Mouse (Mus musculus) forebrain, embryonic 12.5 days (tissue): ENCODE measurements around the gene Pfdn5. TPM values are rescaled to one million over a fixed set of nuclear protein-coding genes. Genes with fewer than 3 reads are reported as not detected.

ENCODE experiments used
- ATAC-seq: fragments of 200-750 bp; cut with Nextera tagmentation; 2 replicates; pipeline ENCODE4 v1.8.0; 2017; ENCODE audit warnings: moderate TSS enrichment; ENCODE audit not compliant: low FRiP score
- H3K27ac ChIP-seq: fragments of 300-500 bp; sonication (generic); 2 replicates; pipeline ENCODE4 v1.5.1; 2016; ENCODE audit warnings: mild to moderate bottlenecking
- H3K27me3 ChIP-seq: fragments of 300-500 bp; sonication (generic); 2 replicates; pipeline ENCODE4 v1.6.1; 2016; ENCODE audit warnings: mild to moderate bottlenecking
- H3K36me3 ChIP-seq: fragments of 300-500 bp; sonication (generic); replicated peaks from 2 replicates; pipeline ENCODE4 v1.6.1; 2016; ENCODE audit warnings: mild to moderate bottlenecking
- H3K4me1 ChIP-seq: fragments of 300-500 bp; sonication (generic); 2 replicates; pipeline ENCODE4 v1.6.1; 2016
- H3K4me2 ChIP-seq: fragments of 300-500 bp; sonication (generic); 2 replicates; pipeline ENCODE4 v1.6.1; 2016; ENCODE audit warnings: mild to moderate bottlenecking, moderate library complexity
- H3K4me3 ChIP-seq: fragments of 300-500 bp; sonication (generic); replicated peaks from 2 replicates; pipeline ENCODE4 v1.5.1; 2016; ENCODE audit warnings: mild to moderate bottlenecking
- H3K9ac ChIP-seq: fragments of 300-500 bp; sonication (generic); 2 replicates; pipeline ENCODE4 v1.6.1; 2016; ENCODE audit warnings: mild to moderate bottlenecking
- H3K9me3 ChIP-seq: fragments of 300-500 bp; sonication (generic); 2 replicates; pipeline ENCODE4 v1.6.1; 2016
- WGBS: fragments of 180-500 bp; shearing (Covaris S2); methylation state at CpG from one replicate; pipeline ENCODE4 v1.1.7; 2016; 5-methylcytosine and 5-hydroxymethylcytosine counted together
- polyA plus RNA-seq: library from polyadenylated mRNA; unstranded; fragments of >200 nt; fragmentation: Nextera tagmentation; extraction: Ambion mirVana; gene quantifications from 2 replicates; pipeline ENCODE4 v1.2.1, GENCODE M21; 2016

Gene Pfdn5
- polyA plus RNA-seq, 1 experiment from 2014 or later = 355 TPM

DNA sequence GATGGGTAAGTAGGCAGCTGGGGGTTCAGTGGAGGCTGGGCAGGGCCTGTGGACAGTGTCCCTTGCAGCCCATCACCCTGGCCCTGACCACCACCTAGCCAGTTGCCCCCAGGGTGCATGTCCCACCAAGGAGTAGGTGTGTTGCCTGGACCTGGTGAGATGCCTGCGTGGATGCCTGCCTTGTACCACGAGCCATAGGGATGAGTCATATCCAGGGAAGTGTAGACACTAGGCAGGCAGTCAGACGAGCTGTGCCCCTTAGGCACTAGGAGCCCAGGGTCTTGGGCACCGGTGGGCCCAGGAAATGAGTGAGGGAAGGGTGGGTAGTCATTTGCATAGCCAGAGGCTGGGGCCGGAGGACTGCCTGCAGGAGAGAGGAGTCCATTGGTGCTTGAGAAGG, 32.9 kb downstream of the Pfdn5 start:
- H3K9me3 ChIP-seq = no peaks in the 10 kb centered on the region
- no peak overlapping the region; the same call in 1 of the 2 replicates for H3K4me2 ChIP-seq
- H3K27ac ChIP-seq = no peak overlapping the region
- peaks cover 43% of the 10 kb centered on the region for H3K4me1 ChIP-seq
- H3K9ac ChIP-seq = no peak overlapping the region
- ATAC-seq = no peak
- WGBS = 26% methylated on average over 5 of the region's 5 CpGs
- H3K4me3 ChIP-seq = no peak overlapping the region
- no peaks in the 10 kb centered on the region for H3K36me3 ChIP-seq
- peaks cover 72% of the 10 kb centered on the region for H3K27me3 ChIP-seq

DNA sequence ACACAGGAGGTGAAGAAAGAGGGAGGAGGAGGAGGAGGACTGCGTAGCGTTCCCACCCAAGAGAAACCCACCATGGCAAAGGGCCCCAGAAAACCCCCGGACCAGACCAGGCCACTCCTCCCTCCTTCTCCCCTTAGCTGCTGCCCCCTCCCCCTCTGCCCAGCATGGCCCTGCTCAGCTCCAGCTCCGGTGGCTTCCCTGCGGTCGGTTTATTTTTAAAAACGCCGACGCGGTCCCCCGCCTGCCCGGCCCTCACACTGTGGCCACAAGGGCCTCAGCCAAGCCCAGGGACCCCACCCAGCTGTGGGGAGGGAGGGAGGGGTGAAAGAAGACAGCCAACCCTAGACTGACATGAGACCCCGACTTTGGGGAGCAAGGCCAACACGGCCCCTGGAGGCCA, 36.7 kb downstream of the Pfdn5 start:
- no peak overlapping the region for H3K27ac ChIP-seq
- H3K27me3 ChIP-seq = peaks cover 80% of the 10 kb centered on the region
- H3K4me1 ChIP-seq = peaks cover 32% of the 10 kb centered on the region
- no peak overlapping the region for H3K4me3 ChIP-seq
- no peaks in the 10 kb centered on the region for H3K36me3 ChIP-seq
- H3K9ac ChIP-seq = no peak overlapping the region
- no peak; the same call in 1 of the 2 replicates for ATAC-seq
- H3K9me3 ChIP-seq = no peaks in the 10 kb centered on the region
- peak overlapping the region; percentile 34 for H3K4me2 ChIP-seq
- WGBS = 10% methylated on average over 14 of the region's 14 CpGs

DNA sequence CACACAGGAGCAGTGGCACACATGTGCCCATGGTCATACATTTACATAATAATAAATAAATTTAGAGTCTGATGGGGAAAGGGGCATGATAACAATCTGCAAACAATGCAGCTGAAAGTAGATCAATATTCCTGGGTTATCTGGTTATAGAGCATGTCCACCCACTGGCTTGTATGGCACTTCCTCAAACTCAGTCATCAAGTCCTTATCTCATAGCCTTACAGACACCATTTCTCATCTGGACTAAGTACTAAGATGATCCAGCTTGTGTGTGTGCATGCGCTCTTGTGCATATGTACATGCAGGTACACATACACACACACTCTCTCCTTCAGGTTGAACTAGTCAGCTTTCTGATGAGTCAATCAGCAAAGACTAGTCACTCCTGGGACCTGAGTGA, 38.8 kb downstream of the Pfdn5 start:
- Histone ChIP-seq H3K4me2 (no peak overlapping the region), H3K4me1 (peaks cover 19% of the 10 kb centered on the region), H3K36me3 (no peaks in the 10 kb centered on the region), H3K9me3 (no peaks in the 10 kb centered on the region), H3K27me3 (peaks cover 74% of the 10 kb centered on the region), H3K9ac (no peak overlapping the region), H3K4me3 (no peak overlapping the region), H3K27ac (no peak overlapping the region)
- ATAC-seq = no peak
- 93% methylated on average over 1 of the region's 1 CpGs for WGBS

DNA sequence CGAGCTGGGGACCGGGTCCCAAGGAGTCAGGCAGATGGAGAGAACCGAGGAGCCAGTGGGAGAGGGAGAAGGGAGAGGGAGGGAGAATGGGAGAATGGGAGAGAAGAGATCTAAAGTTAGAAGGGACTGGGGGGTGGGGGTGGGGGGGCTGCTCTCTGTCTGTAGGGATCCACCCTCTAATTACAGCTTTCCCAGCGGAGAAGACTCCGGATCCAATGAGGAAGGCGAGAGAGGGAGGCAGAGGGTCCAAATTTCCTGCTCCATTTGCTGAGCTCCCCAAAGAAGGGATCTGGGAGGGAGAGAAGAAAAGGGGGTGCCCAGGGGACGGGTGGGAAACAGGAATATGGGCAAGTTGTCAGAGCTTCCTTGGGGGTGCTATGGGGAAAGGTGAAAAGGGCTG, 40.3 kb downstream of the Pfdn5 start:
- peak overlapping the region; percentile 28 for H3K4me3 ChIP-seq
- H3K4me2 ChIP-seq = peak overlapping the region; percentile 53
- H3K36me3 ChIP-seq = no peaks in the 10 kb centered on the region
- H3K9ac ChIP-seq = peak overlapping the region; percentile 44; the same call in 1 of the 2 replicates
- H3K27ac ChIP-seq = no peak overlapping the region
- WGBS = 6% methylated on average over 7 of the region's 7 CpGs
- peaks cover 79% of the 10 kb centered on the region for H3K27me3 ChIP-seq
- peaks cover 30% of the 10 kb centered on the region for H3K4me1 ChIP-seq
- no peak for ATAC-seq
- H3K9me3 ChIP-seq = no peaks in the 10 kb centered on the region

DNA sequence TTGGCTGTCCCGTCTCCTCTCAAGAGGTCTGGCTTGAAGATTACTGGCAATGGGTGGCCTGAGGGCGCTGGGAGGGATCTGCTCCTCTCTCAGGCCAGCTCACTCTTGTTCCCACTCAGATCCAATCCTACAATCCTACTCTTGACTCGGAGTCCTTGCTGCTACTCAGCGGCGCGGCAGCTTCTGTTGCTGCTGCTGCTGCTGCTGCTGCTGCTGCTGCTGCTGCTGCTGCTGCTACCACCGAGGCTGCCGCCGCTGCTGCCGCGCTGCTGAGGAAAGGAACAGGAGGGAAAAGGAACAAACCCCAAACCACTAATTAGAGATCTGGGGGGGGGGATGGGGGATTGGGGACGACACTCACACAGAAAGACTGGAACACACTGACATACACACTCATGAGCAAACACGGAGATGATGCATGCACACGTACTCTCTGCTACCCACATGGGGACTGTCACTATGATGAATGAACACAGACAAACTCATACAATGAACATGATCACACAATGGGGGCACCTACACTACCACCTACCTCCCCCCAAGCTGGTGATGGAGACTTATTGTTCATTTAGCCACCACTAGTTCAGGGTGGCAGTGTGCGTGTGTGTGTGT, 40.9 kb downstream of the Pfdn5 start, which contains the start of gene Sp7:
Gene Sp7, minus strand, starts transcription at position 450 of the 612 bp plus-strand sequence.
- peaks cover 83% of the 10 kb centered on the region for H3K27me3 ChIP-seq
- H3K36me3 ChIP-seq = no peaks in the 10 kb centered on the region
- peak within 1 kb of the TSS; percentile 53 for H3K4me2 ChIP-seq
- no peak for ATAC-seq
- H3K9ac ChIP-seq = peak within 1 kb of the TSS; percentile 44
- 0 out of 2 replicates have a peak within 1 kb of the TSS, but pooled peaks have one; percentile 19 for H3K27ac ChIP-seq
- H3K4me1 ChIP-seq = peaks cover 30% of the 10 kb centered on the region
- no peaks in the 10 kb centered on the region for H3K9me3 ChIP-seq
- peak within 1 kb of the TSS; percentile 28 for H3K4me3 ChIP-seq
- WGBS = 8% methylated on average over 15 of the region's 15 CpGs

DNA sequence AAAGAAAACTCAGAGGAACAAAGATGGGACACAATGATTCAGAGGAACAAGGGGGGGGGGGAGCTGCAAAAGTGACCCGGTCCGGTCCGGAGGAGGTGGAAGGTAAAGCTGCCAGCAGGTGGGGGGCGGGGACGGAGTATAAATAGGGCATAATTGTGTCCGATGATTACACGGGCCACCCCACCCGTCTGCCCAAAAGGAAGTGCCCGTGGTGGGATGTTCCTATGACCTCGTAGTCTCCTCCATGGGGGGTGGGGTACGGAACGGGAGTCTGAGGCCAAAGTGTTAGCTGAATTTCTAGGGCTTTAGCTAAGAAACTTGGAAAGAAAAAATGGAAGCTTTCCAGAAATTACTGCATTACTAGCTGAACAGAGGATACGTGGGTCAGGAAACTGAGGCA, 44.1 kb downstream of the Pfdn5 start:
- Histone ChIP-seq H3K36me3 (no peaks in the 10 kb centered on the region), H3K9ac (no peak overlapping the region), H3K4me3 (no peak overlapping the region), H3K4me2 (0 out of 2 replicates have a peak overlapping the region, but pooled peaks have one; percentile 8), H3K27me3 (peaks cover 71% of the 10 kb centered on the region), H3K27ac (no peak overlapping the region), H3K4me1 (peaks cover 23% of the 10 kb centered on the region), H3K9me3 (no peaks in the 10 kb centered on the region)
- no peak for ATAC-seq
- WGBS = 10% methylated on average over 13 of the region's 13 CpGs

DNA sequence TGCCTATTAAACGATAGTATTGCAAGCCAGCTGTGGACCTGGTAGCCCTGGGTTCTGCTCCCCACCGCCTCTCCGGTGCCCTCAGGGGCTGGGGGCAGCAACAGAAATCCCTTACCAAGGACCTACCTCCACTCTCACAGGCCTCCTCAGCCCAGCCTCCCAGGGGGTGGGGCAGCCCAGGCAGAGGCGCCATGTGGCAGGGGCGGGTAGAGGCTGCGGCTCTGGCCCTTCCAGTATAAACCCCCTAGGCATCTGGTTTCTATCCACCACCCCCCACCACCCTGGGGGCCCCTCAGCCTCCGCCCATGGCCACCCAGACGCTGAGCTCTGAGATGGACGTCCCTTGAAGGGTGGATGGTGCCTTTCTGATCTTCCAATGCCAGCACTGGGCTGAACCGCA, 44.8 kb downstream of the Pfdn5 start:
- Histone ChIP-seq H3K4me1 (peaks cover 23% of the 10 kb centered on the region), H3K9me3 (no peaks in the 10 kb centered on the region), H3K4me2 (peak overlapping the region; percentile 17; the same call in 1 of the 2 replicates), H3K27ac (no peak overlapping the region), H3K4me3 (no peak overlapping the region), H3K9ac (peak overlapping the region; percentile 7; the same call in 1 of the 2 replicates), H3K36me3 (no peaks in the 10 kb centered on the region), H3K27me3 (peaks cover 63% of the 10 kb centered on the region)
- no peak for ATAC-seq
- WGBS = 11% methylated on average over 10 of the region's 10 CpGs

DNA sequence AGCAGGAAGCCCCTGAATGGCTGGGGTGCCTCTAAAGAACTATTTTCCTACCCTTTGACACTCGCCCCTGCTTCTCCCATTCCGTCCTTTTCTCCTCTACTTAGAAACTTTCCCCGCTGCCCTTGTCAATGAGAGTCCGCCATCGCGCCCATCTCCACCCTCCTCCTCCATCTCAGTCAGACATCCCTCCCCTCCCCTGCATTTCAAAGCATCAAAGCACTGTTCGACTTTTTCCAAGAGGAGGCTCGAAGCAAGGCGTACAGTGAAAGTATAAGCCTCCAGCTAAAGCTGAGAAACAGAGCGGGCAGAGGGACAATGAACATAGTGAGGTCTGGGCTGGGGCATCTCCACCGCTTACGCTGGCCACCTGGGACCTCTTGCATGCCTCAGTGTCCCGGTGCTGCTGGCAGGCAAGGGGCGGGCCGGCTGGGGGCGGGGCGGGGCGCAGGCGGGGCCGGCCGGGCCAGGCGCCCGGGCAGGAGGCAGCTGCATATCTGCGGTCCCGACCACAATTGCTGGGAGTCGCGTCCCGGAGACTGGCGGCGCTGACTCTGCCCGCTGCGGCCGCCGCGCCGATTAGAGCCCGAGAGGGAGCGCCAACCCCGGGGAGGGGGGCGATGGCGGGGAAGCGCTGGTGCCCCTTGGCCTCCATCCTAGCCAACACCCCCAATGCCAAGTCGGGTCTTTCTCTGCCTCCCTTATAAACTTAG, 50.7 kb downstream of the Pfdn5 start:
- peak overlapping the region; percentile 58 for H3K4me3 ChIP-seq
- ATAC-seq = peak; percentile 78
- H3K9ac ChIP-seq = peak overlapping the region; percentile 73
- H3K27me3 ChIP-seq = peaks cover 25% of the 10 kb centered on the region
- H3K9me3 ChIP-seq = no peaks in the 10 kb centered on the region
- peak overlapping the region; percentile 97 for H3K4me2 ChIP-seq
- H3K27ac ChIP-seq = peak overlapping the region; percentile 65
- H3K4me1 ChIP-seq = peaks cover 20% of the 10 kb centered on the region
- H3K36me3 ChIP-seq = no peaks in the 10 kb centered on the region
- under 1% methylated on average over 43 of the region's 43 CpGs for WGBS

DNA sequence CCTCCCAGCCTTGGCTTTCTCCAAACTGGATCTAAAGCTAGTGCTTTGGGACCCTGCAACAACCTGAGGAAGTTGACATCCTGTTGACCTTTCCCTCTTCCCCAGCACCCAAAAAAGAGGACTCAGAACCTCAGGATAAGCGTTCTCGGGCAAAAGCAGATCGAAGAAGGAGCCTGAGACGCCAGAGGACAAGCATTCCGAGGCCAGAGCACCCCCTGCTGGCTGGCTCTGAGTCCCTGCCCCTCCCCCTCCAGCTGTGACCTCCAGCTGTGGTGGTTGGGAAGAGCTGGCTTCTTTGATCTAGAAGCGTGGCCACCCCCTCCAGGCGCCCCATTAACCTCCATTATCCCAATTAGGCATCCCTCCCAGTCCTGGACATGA, 51.2 kb downstream of the Pfdn5 start:
- H3K27me3 ChIP-seq = peaks cover 20% of the 10 kb centered on the region
- peak; percentile 68 for ATAC-seq
- H3K9ac ChIP-seq = peak overlapping the region; percentile 73
- peak overlapping the region; percentile 58 for H3K4me3 ChIP-seq
- peak overlapping the region; percentile 97 for H3K4me2 ChIP-seq
- no peaks in the 10 kb centered on the region for H3K36me3 ChIP-seq
- peak overlapping the region; percentile 65 for H3K27ac ChIP-seq
- WGBS = 0% methylated on average over 7 of the region's 7 CpGs
- H3K4me1 ChIP-seq = peaks cover 20% of the 10 kb centered on the region
- no peaks in the 10 kb centered on the region for H3K9me3 ChIP-seq

DNA sequence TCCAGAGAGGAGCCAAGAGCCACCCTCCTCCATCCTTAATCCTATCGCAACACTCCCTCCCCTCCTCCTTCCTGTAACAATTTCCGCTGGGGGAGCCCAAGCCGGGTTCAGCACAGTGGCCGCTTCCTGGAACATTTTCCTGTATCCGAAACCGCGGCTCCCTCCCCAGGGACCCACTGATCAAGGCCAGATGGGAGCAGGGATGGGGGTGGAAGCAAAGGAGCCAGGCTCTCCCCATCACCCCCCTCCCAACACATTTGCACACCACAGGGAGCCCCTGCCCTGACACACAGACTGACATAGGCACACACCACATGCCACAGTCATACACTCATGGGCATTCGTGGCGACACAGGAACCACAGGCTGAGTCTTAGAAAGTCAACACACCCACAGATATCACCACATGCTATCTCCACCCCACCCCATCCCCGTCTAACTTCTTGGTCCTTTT, 51.9 kb downstream of the Pfdn5 start:
- Histone ChIP-seq H3K27me3 (peaks cover 20% of the 10 kb centered on the region), H3K4me2 (peak overlapping the region; percentile 97), H3K27ac (0 out of 2 replicates have a peak overlapping the region, but pooled peaks have one; percentile 9), H3K4me3 (no peak overlapping the region), H3K4me1 (peaks cover 20% of the 10 kb centered on the region), H3K36me3 (no peaks in the 10 kb centered on the region), H3K9ac (no peak overlapping the region), H3K9me3 (no peaks in the 10 kb centered on the region)
- no peak for ATAC-seq
- WGBS = 7% methylated on average over 10 of the region's 10 CpGs
